Mouse (Mus musculus) cerebellum, adult 2 months (tissue): ENCODE data around the gene 1110057P08Rik.

Source experiments
- CTCF ChIP-seq: fragments of 200-500 bp; IDR thresholded peaks from 2 replicates; pipeline ENCODE4 v1.5.1; 2011; ENCODE audit warnings: low read depth, mild to moderate bottlenecking, control low read depth, low read length, moderate library complexity, borderline replicate concordance; ENCODE audit not compliant: insufficient read depth
- POLR2A ChIP-seq: fragments of 200-500 bp; IDR thresholded peaks from 2 replicates; pipeline ENCODE4 v1.6.1; 2011; ENCODE audit warnings: low read length, control low read depth, borderline replicate concordance; ENCODE audit not compliant: insufficient read depth

DNA sequence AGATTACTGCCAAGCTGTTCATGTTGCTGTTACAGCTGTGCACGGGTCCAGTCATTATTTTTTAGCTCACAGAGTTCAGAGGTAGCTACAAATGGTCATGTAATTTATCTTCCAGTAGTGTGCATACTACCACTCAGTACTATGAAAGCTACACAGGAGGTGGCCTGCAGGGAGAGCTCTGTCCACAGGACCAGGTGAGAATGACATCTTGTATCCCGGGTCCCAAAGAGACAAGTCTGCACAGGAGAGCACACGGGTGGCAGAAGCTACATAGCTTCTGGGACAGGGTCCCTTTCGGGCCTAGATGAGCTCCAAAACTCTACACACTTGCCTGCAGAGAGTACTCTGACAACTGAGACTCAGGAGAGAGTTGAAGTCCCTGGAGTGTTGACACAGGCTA, 14.1 kb downstream of the 1110057P08Rik start:
- TF ChIP-seq POLR2A (no peak), CTCF (no peak)
